Mouse (Mus musculus): ENCODE measurements at regions not wholly inside any gene's neighbourhood (a gene's known extent, or its start where the extent isn't known, plus 50 kb on each side); places are given as distances from the start of the nearest gene placed in this dataset.
"Not testable (repeated sequence)": the region's sequence is repeated elsewhere in the genome, so short reads cannot be mapped to it uniquely, and the experiment has no call there.

- DNase-seq, result no peak
Measured at GRCm38 (mm10) chr4:31268825-31269495, 694.9 kb upstream of the Map3k7 start.

GRCm38 (mm10) chr4:31274131-31274530, 689.8 kb upstream of the Map3k7 start:
- DNase-seq, result no peak

- DNase-seq, result no peak
Measured at GRCm38 (mm10) chr4:31290301-31290975, 673.5 kb upstream of the Map3k7 start.

- DNase-seq, result no peak
Measured at GRCm38 (mm10) chr4:31293752-31294151, 670.1 kb upstream of the Map3k7 start.

- no peak for DNase-seq
Measured at GRCm38 (mm10) chr4:31297848-31298247, 666.0 kb upstream of the Map3k7 start.

GRCm38 (mm10) chr4:31319269-31319668, 644.6 kb upstream of the Map3k7 start:
- DNase-seq, result no peak

GRCm38 (mm10) chr4:31320734-31321507, 643.0 kb upstream of the Map3k7 start:
- no peak for DNase-seq

GRCm38 (mm10) chr4:31323816-31324215, 640.1 kb upstream of the Map3k7 start:
- DNase-seq, result no peak

GRCm38 (mm10) chr4:31328798-31329197, 635.1 kb upstream of the Map3k7 start:
- no peak for DNase-seq

GRCm38 (mm10) chr4:31331053-31331452, 632.8 kb upstream of the Map3k7 start:
- no peak for DNase-seq

- DNase-seq, result peak; percentile 37 to 49
Measured at GRCm38 (mm10) chr4:31335686-31336085, 628.2 kb upstream of the Map3k7 start.

- DNase-seq, result no peak
Measured at GRCm38 (mm10) chr4:31337980-31338379, 625.9 kb upstream of the Map3k7 start.

- no peak for DNase-seq
Measured at GRCm38 (mm10) chr4:31343312-31344248, 620.3 kb upstream of the Map3k7 start.

- not testable (repeated sequence) for DNase-seq
Measured at GRCm38 (mm10) chr4:31354046-31354445, 609.9 kb upstream of the Map3k7 start.

- no peak for DNase-seq
Measured at GRCm38 (mm10) chr4:31354953-31355352, 608.9 kb upstream of the Map3k7 start.

GRCm38 (mm10) chr4:31366172-31366571, 597.7 kb upstream of the Map3k7 start:
- no peak for DNase-seq

- DNase-seq, result no peak
Measured at GRCm38 (mm10) chr4:31367031-31367430, 596.9 kb upstream of the Map3k7 start.

GRCm38 (mm10) chr4:31370062-31370461, 593.8 kb upstream of the Map3k7 start:
- DNase-seq, result no peak

- DNase-seq, result no peak
Measured at GRCm38 (mm10) chr4:31381069-31381969, 582.6 kb upstream of the Map3k7 start.

- DNase-seq, result no peak
Measured at GRCm38 (mm10) chr4:31392932-31393632, 570.8 kb upstream of the Map3k7 start.

GRCm38 (mm10) chr4:31395538-31395937, 568.4 kb upstream of the Map3k7 start:
- no peak for DNase-seq
